8 mouse cellular contexts compared by ENCODE assay signal in the genomic region with DNA sequence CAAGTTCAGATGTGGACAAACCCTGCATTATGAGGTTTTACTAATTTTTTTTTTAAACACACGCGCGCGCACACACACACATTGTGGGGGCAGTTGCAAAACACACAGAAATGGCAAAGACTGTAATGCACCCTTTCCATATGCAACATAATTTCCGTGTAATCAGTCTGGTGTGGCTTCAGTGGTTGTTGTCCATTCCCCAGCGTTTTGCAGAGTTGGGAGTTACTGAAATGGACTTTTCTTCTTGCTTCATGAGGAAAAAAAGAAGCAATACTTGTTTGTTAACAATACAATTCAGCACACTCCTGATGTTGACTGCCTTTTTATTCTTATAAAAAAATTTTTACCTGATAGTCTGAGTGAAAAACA. TPM values are rescaled to one million over a fixed set of nuclear protein-coding genes. Genes with fewer than 3 reads are reported as not detected.
DNase-seq lines count a peak whose midpoint lies in the region; ATAC-seq and TF ChIP-seq lines count a peak whose summit lies in the region.

No protein-coding gene starts in this region.

- no peaks in the 10 kb centered on the region; the same call in 1 of the 2 replicates for H3K4me1 ChIP-seq in lung, adult 2 months (ENCODE audit: control insufficient read depth, insufficient read depth, low read length)
- peaks cover 12% of the 10 kb centered on the region; the same call in 1 of the 2 replicates for H3K4me1 ChIP-seq in forebrain, embryonic 12.5 days
- peaks cover 11% of the 10 kb centered on the region for H3K4me1 ChIP-seq in limb, embryonic 10.5 days
- H3K4me1 ChIP-seq in olfactory bulb, adult 2 months (ENCODE audit: control insufficient read depth, insufficient read depth, low read length) = peaks cover 8% of the 10 kb centered on the region

- WGBS in lung, adult 2 months = 41% methylated on average over 6 of the region's 6 CpGs
- 34% methylated on average over 6 of the region's 6 CpGs for WGBS in forebrain, embryonic 12.5 days
- 49% methylated on average over 6 of the region's 6 CpGs for WGBS in limb, embryonic 10.5 days
- WGBS in olfactory bulb, adult 2 months = 27% methylated on average over 6 of the region's 6 CpGs

- H3K9me3 ChIP-seq in forebrain, embryonic 12.5 days = no peaks in the 10 kb centered on the region
- no peaks in the 10 kb centered on the region for H3K9me3 ChIP-seq in limb, embryonic 10.5 days (replicated peaks)

- ATAC-seq in forebrain, embryonic 12.5 days (ENCODE audit: low FRiP score) = no peak; the same call in 1 of the 2 replicates

- H3K9ac ChIP-seq in forebrain, embryonic 12.5 days = peak overlapping the region; percentile 55; the same call in 1 of the 2 replicates

- H3K4me3 ChIP-seq in lung, adult 2 months (replicated peaks; ENCODE audit: extremely low read depth, low read depth, low read length) = peak overlapping the region; percentile 77
- peak overlapping the region; percentile 49 for H3K4me3 ChIP-seq in forebrain, embryonic 12.5 days (replicated peaks)
- peak overlapping the region; percentile 57 for H3K4me3 ChIP-seq in limb, embryonic 10.5 days
- peak overlapping the region; percentile 46 for H3K4me3 ChIP-seq in olfactory bulb, adult 2 months (ENCODE audit: insufficient read depth, low read depth, low read length)

- no peak for DNase-seq in lung, adult 2 months
- DNase-seq in lung, postnatal 25 days (ENCODE audit: low spot score) = no peak
- no peak for DNase-seq in limb, embryonic 10.5 days (ENCODE audit: low spot score)
- no peak for DNase-seq in thymus, postnatal 25 days
- no peak for DNase-seq in thymus, postnatal 10 days (ENCODE audit: low spot score in 2 of 2)
- DNase-seq in adrenal gland, postnatal 10 days = no peak

- no peak for TF ChIP-seq CTCF in lung, adult 2 months (IDR thresholded peaks at IDR 0.05; ENCODE audit: insufficient read depth, low read length)
- no peak for TF ChIP-seq CTCF in olfactory bulb, adult 2 months (IDR thresholded peaks at IDR 0.05; ENCODE audit: insufficient read depth, low read depth, low read length)

- H3K27me3 ChIP-seq in forebrain, embryonic 12.5 days = peaks cover 14% of the 10 kb centered on the region
- peaks cover 13% of the 10 kb centered on the region for H3K27me3 ChIP-seq in limb, embryonic 10.5 days (ENCODE audit: low read depth, poor library complexity, severe bottlenecking)

- H3K4me2 ChIP-seq in forebrain, embryonic 12.5 days = peak overlapping the region; percentile 81

- H3K36me3 ChIP-seq in forebrain, embryonic 12.5 days (replicated peaks) = no peaks in the 10 kb centered on the region
- no peaks in the 10 kb centered on the region for H3K36me3 ChIP-seq in limb, embryonic 10.5 days

- H3K27ac ChIP-seq in forebrain, embryonic 12.5 days = no peak overlapping the region
- H3K27ac ChIP-seq in limb, embryonic 10.5 days = no peak overlapping the region
- no peak overlapping the region for H3K27ac ChIP-seq in olfactory bulb, adult 2 months (ENCODE audit: insufficient read depth, low read depth, low read length)

- TF ChIP-seq POLR2A in lung, adult 2 months (IDR thresholded peaks at IDR 0.05; ENCODE audit: borderline replicate concordance, extremely low read depth, low read depth, low read length) = no peak
- no peak for TF ChIP-seq POLR2A in olfactory bulb, adult 2 months (IDR thresholded peaks at IDR 0.05; ENCODE audit: insufficient read depth, low read depth, low read length)

RNA-seq across cellular contexts. Expression of a gene that starts 1.4 kb away (rescaled TPM):
- polyA plus RNA-seq in lung, adult 2 months (2012; rRNA removed) = 24.6 and 25.0 TPM in 2 replicates
- 0.18 and 0.23 TPM in 2 replicates for polyA plus RNA-seq in forebrain, embryonic 12.5 days (2016; fragmentation: Nextera tagmentation; extraction: Ambion mirVana)
- polyA plus RNA-seq in limb, embryonic 10.5 days (2016; fragmentation: Nextera tagmentation; extraction: Ambion mirVana) = not detected in 2 replicates
- polyA plus RNA-seq in olfactory bulb, adult 2 months (2012; ENCODE audit: insufficient read depth, insufficient read length, low replicate concordance, missing spikeins) = not detected in 2 replicates
- total RNA-seq in adrenal gland, postnatal 10 days (2021) = 1 to 10 TPM; 2.3 to 4.5 TPM

RNA-seq across cellular contexts. Expression of a gene that starts 30.1 kb away (rescaled TPM):
- polyA plus RNA-seq in lung, adult 2 months (2012; rRNA removed) = 5.4 and 7.2 TPM in 2 replicates
- polyA plus RNA-seq in forebrain, embryonic 12.5 days (2016; fragmentation: Nextera tagmentation; extraction: Ambion mirVana) = 20.9 and 21.2 TPM in 2 replicates
- 16.3 and 17.3 TPM in 2 replicates for polyA plus RNA-seq in limb, embryonic 10.5 days (2016; fragmentation: Nextera tagmentation; extraction: Ambion mirVana)
- polyA plus RNA-seq in olfactory bulb, adult 2 months (2012; ENCODE audit: insufficient read depth, insufficient read length, low replicate concordance, missing spikeins) = not detected in 2 replicates
- total RNA-seq in adrenal gland, postnatal 10 days (2021) = 10 to 100 TPM; 17.9 to 18.1 TPM

RNA-seq across cellular contexts. Expression of a gene that starts 30.2 kb away (rescaled TPM):
- polyA plus RNA-seq in lung, adult 2 months (2012; rRNA removed) = 1.4 and 2.0 TPM in 2 replicates
- polyA plus RNA-seq in forebrain, embryonic 12.5 days (2016; fragmentation: Nextera tagmentation; extraction: Ambion mirVana) = 9.9 and 10.4 TPM in 2 replicates
- 7.2 and 8.9 TPM in 2 replicates for polyA plus RNA-seq in limb, embryonic 10.5 days (2016; fragmentation: Nextera tagmentation; extraction: Ambion mirVana)
- polyA plus RNA-seq in olfactory bulb, adult 2 months (2012; ENCODE audit: insufficient read depth, insufficient read length, low replicate concordance, missing spikeins) = not detected in 2 replicates
- 1 to 10 TPM; 4.9 to 5.0 TPM for total RNA-seq in adrenal gland, postnatal 10 days (2021)

Comparison
In these comparisons a context has a peak if more than half of its experiments do, and no peak if none do; other contexts are left out.
1. RNA of a gene that starts 1.4 kb away (polyA plus RNA-seq): 24.6 to 25.0 TPM in lung, adult 2 months; 0.18 to 0.23 TPM in forebrain, embryonic 12.5 days, not detected in limb, embryonic 10.5 days and not detected in olfactory bulb, adult 2 months; every median in the first group is over 10 times any median in the second.
2. Peak in every context shown above with its lines, with median percentiles within 50 percentile points of each other: H3K4me3 ChIP-seq.